Mouse (Mus musculus): ENCODE data around the gene Mpig6b. TPM values are rescaled to one million over a fixed set of nuclear protein-coding genes. Genes with fewer than 3 reads are reported as not detected.

The Mpig6b gene
- polyA plus RNA-seq, 1 experiment = 0.25 TPM

GRCm38 (mm10) chr17:35048932-35049440, 17.0 kb downstream of the Mpig6b start:
- Histone ChIP-seq H3K27me3 (ENCODE audit: control insufficient read depth, insufficient read depth, low read length) (no peaks in the 10 kb centered on the region), H3K27ac (ENCODE audit: insufficient read depth, low read length) (no peak overlapping the region), H3K4me3 (replicated peaks; ENCODE audit: insufficient read depth, low read depth, low read length) (no peak overlapping the region), H3K4me1 (ENCODE audit: control insufficient read depth, insufficient read depth, low read length) (peaks cover 12% of the 10 kb centered on the region)
- WGBS = 89% methylated on average over 5 of the region's 5 CpGs
- DNase-seq = no peak
- TF ChIP-seq POLR2A (IDR thresholded peaks at IDR 0.05; ENCODE audit: borderline replicate concordance, insufficient read depth, low read length) = no peak
- TF ChIP-seq CTCF (IDR thresholded peaks at IDR 0.05; ENCODE audit: borderline replicate concordance, insufficient read depth, low read depth, low read length) = no peak

GRCm38 (mm10) chr17:35048149-35048931, 17.6 kb downstream of the Mpig6b start:
- 39% methylated on average over 11 of the region's 11 CpGs for WGBS
- H3K4me3 ChIP-seq (replicated peaks; ENCODE audit: insufficient read depth, low read depth, low read length) = no peak overlapping the region
- DNase-seq = no peak
- no peak for TF ChIP-seq CTCF (IDR thresholded peaks at IDR 0.05; ENCODE audit: borderline replicate concordance, insufficient read depth, low read depth, low read length)
- TF ChIP-seq POLR2A (IDR thresholded peaks at IDR 0.05; ENCODE audit: borderline replicate concordance, insufficient read depth, low read length) = no peak
- H3K4me1 ChIP-seq (ENCODE audit: control insufficient read depth, insufficient read depth, low read length) = peaks cover 12% of the 10 kb centered on the region
- H3K27ac ChIP-seq (ENCODE audit: insufficient read depth, low read length) = no peak overlapping the region
- H3K27me3 ChIP-seq (ENCODE audit: control insufficient read depth, insufficient read depth, low read length) = no peaks in the 10 kb centered on the region

- WGBS = 37% methylated on average over 1 of the region's 1 CpGs
- no peak overlapping the region for H3K27ac ChIP-seq (ENCODE audit: insufficient read depth, low read length)
- no peak for DNase-seq
- no peaks in the 10 kb centered on the region for H3K27me3 ChIP-seq (ENCODE audit: control insufficient read depth, insufficient read depth, low read length)
- no peak for TF ChIP-seq CTCF (IDR thresholded peaks at IDR 0.05; ENCODE audit: borderline replicate concordance, insufficient read depth, low read depth, low read length)
- TF ChIP-seq POLR2A (IDR thresholded peaks at IDR 0.05; ENCODE audit: borderline replicate concordance, insufficient read depth, low read length) = no peak
- no peak overlapping the region for H3K4me3 ChIP-seq (replicated peaks; ENCODE audit: insufficient read depth, low read depth, low read length)
- H3K4me1 ChIP-seq (ENCODE audit: control insufficient read depth, insufficient read depth, low read length) = peaks cover 11% of the 10 kb centered on the region
Observed at GRCm38 (mm10) chr17:35047688-35048087, 18.3 kb downstream of the Mpig6b start.

DNA sequence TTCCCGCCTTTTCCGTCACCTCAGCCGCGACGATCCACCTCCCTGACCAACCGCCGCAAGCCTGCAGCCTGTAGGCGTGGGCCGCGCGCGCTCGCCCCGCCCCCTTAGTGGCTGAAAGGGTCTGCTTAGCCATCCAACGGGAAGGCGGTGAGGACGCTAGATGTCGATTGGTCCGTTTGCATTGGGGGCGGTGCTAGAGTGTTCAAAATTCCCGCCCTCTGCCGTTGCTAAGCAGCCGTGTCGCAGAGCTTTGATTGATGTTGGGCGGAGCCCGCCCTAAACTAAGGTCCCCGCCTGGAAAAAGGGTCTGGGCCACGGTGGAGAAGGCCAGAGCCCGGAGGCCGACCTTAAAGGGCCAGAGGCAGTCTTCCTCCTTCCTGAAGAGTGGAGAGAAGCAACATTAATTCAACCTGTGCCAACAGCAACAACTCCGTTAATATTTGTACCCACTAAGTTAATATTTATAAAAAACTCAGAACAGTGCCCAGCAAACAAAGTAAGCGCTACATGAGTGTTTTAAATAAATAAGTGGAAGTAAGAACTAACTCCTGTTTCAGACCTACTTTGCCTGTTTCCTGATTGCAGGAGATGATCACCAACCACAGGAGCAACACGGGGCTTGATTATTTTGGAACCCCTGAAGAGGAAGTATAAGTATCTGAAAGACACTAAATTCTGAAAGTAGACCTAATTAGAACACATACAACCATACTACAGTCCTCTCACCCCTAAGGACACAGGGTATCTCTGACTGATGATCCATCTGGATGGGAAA, 19.1 kb downstream of the Mpig6b start, which contains the start of gene Msh5:
Msh5 (minus strand) TSS at position 65 of the 775 bp plus-strand sequence.
- DNase-seq = peak; percentile 95 to 96
- WGBS = 3% methylated on average over 33 of the region's 33 CpGs
- TF ChIP-seq CTCF (IDR thresholded peaks at IDR 0.05; ENCODE audit: borderline replicate concordance, insufficient read depth, low read depth, low read length) (no peak), POLR2A (IDR thresholded peaks at IDR 0.05; ENCODE audit: borderline replicate concordance, insufficient read depth, low read length) (0 out of 2 replicates have a peak, but pooled peaks have one; percentile 19)
- H3K4me1 ChIP-seq (ENCODE audit: control insufficient read depth, insufficient read depth, low read length) = peaks cover 4% of the 10 kb centered on the region
- no peaks in the 10 kb centered on the region for H3K27me3 ChIP-seq (ENCODE audit: control insufficient read depth, insufficient read depth, low read length)
- peak within 1 kb of the TSS; percentile 62 for H3K4me3 ChIP-seq (replicated peaks; ENCODE audit: insufficient read depth, low read depth, low read length)
- H3K27ac ChIP-seq (ENCODE audit: insufficient read depth, low read length) = no peak within 1 kb of the TSS

DNA sequence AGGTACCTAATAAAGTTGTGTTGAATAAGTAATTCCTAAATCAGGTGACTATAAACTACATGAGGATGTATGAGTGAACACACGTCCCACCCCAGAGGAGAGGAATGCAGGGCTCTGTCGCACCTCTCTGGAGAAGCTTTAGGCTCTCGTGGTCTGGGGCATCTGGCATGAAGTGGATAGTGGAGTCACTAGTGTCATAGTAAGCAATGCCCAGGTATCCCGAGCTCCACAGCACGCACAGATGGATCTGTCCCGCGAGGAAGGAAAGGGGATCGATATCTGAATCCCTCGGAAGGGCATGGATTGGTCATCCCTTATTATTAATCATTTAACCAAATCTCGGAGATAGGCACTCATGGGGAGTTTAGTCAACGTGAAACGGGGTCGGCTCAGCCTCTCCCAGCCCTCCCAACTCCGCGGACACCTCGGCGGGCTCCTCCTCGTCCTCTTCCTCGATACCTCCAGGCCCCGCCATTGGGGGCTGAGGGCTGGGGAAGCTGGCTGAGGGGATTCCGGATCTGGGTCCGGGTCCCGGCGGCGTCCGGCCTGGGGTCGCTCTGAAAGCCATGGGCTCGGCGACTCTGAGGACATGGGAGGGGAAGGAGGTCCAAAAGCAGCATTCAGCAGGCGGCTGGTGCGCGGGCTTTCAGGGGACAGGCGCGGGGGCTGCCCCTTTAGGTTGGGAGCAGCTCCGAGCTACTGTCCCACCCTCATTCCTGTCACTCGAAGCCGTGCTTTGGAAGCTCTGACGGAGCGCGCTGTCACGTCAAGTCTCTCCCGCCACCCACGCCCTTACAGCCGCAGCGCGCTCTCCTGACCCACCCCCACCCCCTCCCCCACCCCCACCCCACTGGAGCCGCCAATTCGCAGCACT, 19.9 kb downstream of the Mpig6b start:
- DNase-seq = no peak
- peaks cover 4% of the 10 kb centered on the region; the same call in 1 of the 2 replicates for H3K4me1 ChIP-seq (ENCODE audit: control insufficient read depth, insufficient read depth, low read length)
- no peak overlapping the region for H3K27ac ChIP-seq (ENCODE audit: insufficient read depth, low read length)
- TF ChIP-seq POLR2A (IDR thresholded peaks at IDR 0.05; ENCODE audit: borderline replicate concordance, insufficient read depth, low read length) (no peak), CTCF (IDR thresholded peaks at IDR 0.05; ENCODE audit: borderline replicate concordance, insufficient read depth, low read depth, low read length) (no peak)
- H3K27me3 ChIP-seq (ENCODE audit: control insufficient read depth, insufficient read depth, low read length) = no peaks in the 10 kb centered on the region
- WGBS = 4% methylated on average over 48 of the region's 48 CpGs
- peak overlapping the region; percentile 62 for H3K4me3 ChIP-seq (replicated peaks; ENCODE audit: insufficient read depth, low read depth, low read length)

DNA sequence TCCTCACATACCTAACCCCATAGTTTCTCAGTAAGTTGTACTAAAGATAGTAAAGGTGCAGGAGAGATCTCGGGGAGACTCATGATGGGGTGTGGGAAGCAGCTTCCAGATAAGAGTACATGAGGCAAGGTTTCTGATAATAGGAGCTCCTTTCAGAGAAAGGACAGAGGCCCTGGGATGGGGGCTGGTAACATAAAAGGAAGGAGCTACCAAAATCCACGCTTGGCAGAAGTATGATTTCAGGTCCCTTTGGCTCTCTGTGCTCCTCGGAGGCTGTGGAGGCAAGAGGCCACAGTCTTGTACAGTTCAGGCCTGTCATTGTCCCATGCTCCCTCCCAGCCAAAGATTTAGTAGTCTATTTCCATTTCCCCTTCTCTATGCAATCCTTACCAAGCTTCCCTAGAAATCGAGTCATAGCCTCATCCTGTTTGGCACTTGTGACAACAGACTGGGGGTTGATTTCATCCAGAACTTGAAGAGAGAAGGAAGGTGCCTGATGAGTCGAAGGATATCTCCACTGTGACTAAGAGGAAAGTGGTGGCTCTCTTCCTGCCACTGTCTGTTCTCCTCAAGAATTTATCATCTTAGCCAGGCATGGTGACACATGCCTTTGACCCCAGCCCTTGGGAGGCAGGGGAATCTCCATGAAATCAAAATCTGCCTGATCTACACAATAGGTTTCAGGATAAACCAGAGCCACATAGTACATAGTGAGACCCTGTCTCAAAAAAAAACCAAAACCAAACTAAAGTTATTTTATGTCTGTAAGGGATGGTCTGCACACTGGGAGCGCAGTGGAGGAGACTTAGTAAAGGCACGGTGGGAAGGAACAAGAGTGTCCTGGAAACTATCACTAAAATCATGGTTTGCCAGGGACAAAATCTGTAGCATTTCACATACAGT, 20.8 kb downstream of the Mpig6b start:
- Histone ChIP-seq H3K27ac (ENCODE audit: insufficient read depth, low read length) (no peak overlapping the region), H3K27me3 (ENCODE audit: control insufficient read depth, insufficient read depth, low read length) (no peaks in the 10 kb centered on the region), H3K4me3 (replicated peaks; ENCODE audit: insufficient read depth, low read depth, low read length) (no peak overlapping the region), H3K4me1 (ENCODE audit: control insufficient read depth, insufficient read depth, low read length) (peaks cover 4% of the 10 kb centered on the region; the same call in 1 of the 2 replicates)
- no peak for DNase-seq
- no peak for TF ChIP-seq POLR2A (IDR thresholded peaks at IDR 0.05; ENCODE audit: borderline replicate concordance, insufficient read depth, low read length)
- TF ChIP-seq CTCF (IDR thresholded peaks at IDR 0.05; ENCODE audit: borderline replicate concordance, insufficient read depth, low read depth, low read length) = no peak
- 82% methylated on average over 7 of the region's 7 CpGs for WGBS

Measured in cerebellum, adult 2 months (tissue).